Mouse (Mus musculus): ENCODE measurements around the gene Mef2d.

DNA sequence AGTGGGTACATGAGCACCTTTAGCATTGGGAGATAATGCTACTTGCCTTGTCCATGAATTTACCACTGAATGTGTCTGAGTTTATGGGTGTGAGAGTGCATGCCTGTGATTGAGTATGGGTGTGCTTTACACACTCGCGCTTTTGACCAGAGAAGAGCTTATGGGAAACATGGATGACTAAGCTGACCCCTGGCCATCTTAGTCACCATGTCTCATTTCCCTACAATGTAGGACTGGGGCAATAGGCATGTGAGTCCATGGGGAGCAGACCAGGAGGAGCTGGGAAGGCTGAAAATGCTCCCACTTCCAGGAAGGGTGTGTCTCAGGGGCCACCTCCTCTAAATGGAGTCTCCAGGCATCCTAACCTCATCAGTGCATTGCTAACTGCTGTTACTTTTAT is 67.9 kb downstream of the Mef2d start:
- TF ChIP-seq CTCF (IDR thresholded peaks at IDR 0.05; ENCODE audit: borderline replicate concordance, insufficient read depth, low read length) = no peak
- no peak for TF ChIP-seq POLR2A (IDR thresholded peaks at IDR 0.05; ENCODE audit: low read depth, low read length)
